Mouse (Mus musculus): Measurements from ENCODE around the gene Paqr6.

Paqr6 gene

GRCm38 (mm10) chr3:88411681-88412080, 47.3 kb downstream of the Paqr6 start:
- no peak for DNase-seq (ENCODE audit: low spot score in 2 of 2)

GRCm38 (mm10) chr3:88412636-88413035, 48.3 kb downstream of the Paqr6 start:
- no peak for DNase-seq (ENCODE audit: low spot score in 2 of 2)

GRCm38 (mm10) chr3:88415668-88416067, 51.3 kb downstream of the Paqr6 start:
- DNase-seq (ENCODE audit: low spot score in 2 of 2): no peak

GRCm38 (mm10) chr3:88418016-88418415, 53.6 kb downstream of the Paqr6 start:
- no peak for DNase-seq (ENCODE audit: low spot score in 2 of 2)
